Mouse (Mus musculus) retina, postnatal 7 days (tissue): ENCODE measurements around the gene Fer.
"Not testable (repeated sequence)": the region's sequence is repeated elsewhere in the genome, so short reads cannot be mapped to it uniquely, and the experiment has no call there.

Experiments
- DNase-seq: peaks from one replicate; pipeline ENCODE4 v3.0.0-alpha.2; 2012; ENCODE audit warnings: low read depth, low spot score

Gene Fer

GRCm38 (mm10) chr17:63863012-63863630 is at the start of gene Fer:
Fer (plus strand) TSS chr17:63863062.
- no peak for DNase-seq

GRCm38 (mm10) chr17:63813552-63813951 is 49.3 kb upstream of the Fer start:
- no peak for DNase-seq

GRCm38 (mm10) chr17:63818444-63819027 is 44.3 kb upstream of the Fer start:
- no peak for DNase-seq

- no peak for DNase-seq
These were observed 38.7 kb upstream of the Fer start for GRCm38 (mm10) chr17:63824141-63824540.

GRCm38 (mm10) chr17:63826196-63826595 is 36.7 kb upstream of the Fer start:
- DNase-seq = no peak

GRCm38 (mm10) chr17:63826767-63827166 is 36.1 kb upstream of the Fer start:
- no peak for DNase-seq

GRCm38 (mm10) chr17:63828561-63829332 is 34.1 kb upstream of the Fer start:
- no peak for DNase-seq

- DNase-seq = no peak
These were observed 31.3 kb upstream of the Fer start for GRCm38 (mm10) chr17:63831550-63831949.

GRCm38 (mm10) chr17:63836223-63836622 is 26.6 kb upstream of the Fer start:
- no peak for DNase-seq

GRCm38 (mm10) chr17:63836641-63837040 is 26.2 kb upstream of the Fer start:
- no peak for DNase-seq

GRCm38 (mm10) chr17:63838144-63838543 is 24.7 kb upstream of the Fer start:
- DNase-seq = no peak

GRCm38 (mm10) chr17:63839636-63840269 is 23.1 kb upstream of the Fer start:
- no peak for DNase-seq

GRCm38 (mm10) chr17:63842226-63842625 is 20.6 kb upstream of the Fer start:
- no peak for DNase-seq

- DNase-seq = no peak
These were observed 17.9 kb upstream of the Fer start for GRCm38 (mm10) chr17:63844936-63845335.

- not testable (repeated sequence) for DNase-seq
These were observed 17.1 kb upstream of the Fer start for GRCm38 (mm10) chr17:63845766-63846165.

GRCm38 (mm10) chr17:63849151-63849550 is 13.7 kb upstream of the Fer start:
- no peak for DNase-seq

- peak; percentile 59 for DNase-seq
These were observed 13.3 kb upstream of the Fer start for GRCm38 (mm10) chr17:63849566-63849965.

GRCm38 (mm10) chr17:63850016-63850415 is 12.8 kb upstream of the Fer start:
- DNase-seq = no peak

- no peak for DNase-seq
These were observed 5.8 kb upstream of the Fer start for GRCm38 (mm10) chr17:63857023-63857544.

- no peak for DNase-seq
These were observed 1.9 kb upstream of the Fer start for GRCm38 (mm10) chr17:63860988-63861387.

- DNase-seq = no peak
These were observed 463 bp upstream of the Fer start for GRCm38 (mm10) chr17:63862399-63862798.

- DNase-seq = peak; percentile 96
These were observed 836 bp downstream of the Fer start, which contains the start of gene A930002H24Rik for GRCm38 (mm10) chr17:63863647-63864149. A930002H24Rik (minus strand) TSS chr17:63863791.
